Mouse (Mus musculus) gastrocnemius, postnatal 25 days (tissue): ENCODE data around the gene AU018091. TPM values are rescaled to one million over a fixed set of nuclear protein-coding genes. Genes with fewer than 3 reads are reported as not detected.
"Not testable (repeated sequence)": the region's sequence is repeated elsewhere in the genome, so short reads cannot be mapped to it uniquely, and the experiment has no call there.

Source experiments
- DNase-seq: peaks from one replicate; pipeline ENCODE4 v3.0.0; 2022
- long read RNA-seq, 2 experiments: library from polyadenylated mRNA; stranded (forward); transcript quantifications; one replicate each; pipeline ENCODE4 v2.0.0; 2021
- total RNA-seq, 2 experiments: library from RNA; stranded (reverse); gene quantifications; 1 replicate in 1 of 2; 2 replicates in 1 of 2; pipeline ENCODE4 v1.2.3; 2021

AU018091 gene
- total RNA-seq = not detected
- long read RNA-seq, experiment 1 = 0 reads
- long read RNA-seq, experiment 2 = 0 reads

- DNase-seq = no peak
These were observed at the start of gene AU018091 for GRCm38 (mm10) chr7:3168925-3169324. TSS of gene AU018091 (minus strand) at chr7:3169203.

DNA sequence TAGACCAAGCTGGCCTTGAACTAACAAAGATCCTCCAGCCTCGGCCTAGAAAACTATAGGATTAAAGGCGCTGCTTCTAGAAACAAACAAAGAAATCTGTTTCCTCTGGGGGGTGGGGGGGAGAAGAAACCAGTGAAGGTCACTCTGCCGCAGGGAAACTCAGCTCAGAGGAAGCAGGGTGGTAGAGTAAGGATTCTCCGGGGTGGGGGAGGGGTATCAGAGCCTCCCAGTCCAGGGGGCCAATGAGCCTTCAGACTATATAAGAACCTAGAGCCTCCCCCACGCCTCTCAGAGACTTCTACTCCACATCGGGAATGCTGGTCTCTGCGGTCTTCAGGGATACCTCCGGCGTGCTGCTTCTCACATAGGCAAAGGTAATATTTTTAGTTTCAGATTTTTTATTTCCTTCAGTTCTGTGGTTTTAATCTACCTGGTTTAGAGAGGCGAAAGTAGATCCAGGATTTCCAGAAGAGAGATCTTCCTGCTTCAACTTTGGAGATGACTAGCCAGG is 48.6 kb upstream of the AU018091 start:
- DNase-seq = no peak

DNA sequence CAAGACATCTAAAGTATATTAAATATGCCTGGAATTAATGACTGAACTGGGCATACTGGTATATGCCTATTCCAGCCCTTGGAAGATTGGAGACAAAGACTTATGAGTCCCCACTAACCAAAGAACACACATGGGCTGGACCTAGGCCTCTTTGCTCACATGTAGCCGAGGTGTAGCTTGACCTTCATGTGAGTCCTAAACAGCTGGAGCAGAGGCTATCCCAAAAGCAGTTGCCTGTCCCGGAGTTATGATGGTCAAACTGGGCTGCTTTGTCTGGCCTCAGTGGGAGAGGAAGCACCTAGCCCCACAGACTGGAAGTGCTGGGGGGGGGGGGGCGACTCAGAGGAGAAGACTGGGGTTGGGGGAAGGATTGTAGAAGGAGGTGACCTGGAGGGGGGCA is 47.3 kb upstream of the AU018091 start:
- no peak for DNase-seq

DNA sequence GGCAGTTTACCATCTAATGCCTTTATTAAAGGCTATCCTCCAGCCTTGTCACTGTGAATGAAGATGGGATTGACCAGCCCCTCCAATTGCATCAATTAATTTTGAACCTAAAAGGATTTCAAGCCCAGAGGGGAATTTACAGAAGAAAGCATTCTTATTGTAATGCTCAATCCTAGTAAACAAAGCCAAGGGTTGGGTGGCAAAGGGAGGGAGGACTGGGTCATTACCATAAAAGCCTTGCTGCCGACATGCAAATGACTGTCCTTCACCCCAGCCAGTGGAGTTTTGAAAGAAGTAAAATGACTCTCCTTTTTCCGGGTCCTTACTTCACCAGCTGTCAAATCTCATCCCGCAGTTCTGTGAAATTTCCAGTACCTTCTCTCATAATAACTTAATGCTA is 44.6 kb upstream of the AU018091 start:
- DNase-seq = no peak

DNA sequence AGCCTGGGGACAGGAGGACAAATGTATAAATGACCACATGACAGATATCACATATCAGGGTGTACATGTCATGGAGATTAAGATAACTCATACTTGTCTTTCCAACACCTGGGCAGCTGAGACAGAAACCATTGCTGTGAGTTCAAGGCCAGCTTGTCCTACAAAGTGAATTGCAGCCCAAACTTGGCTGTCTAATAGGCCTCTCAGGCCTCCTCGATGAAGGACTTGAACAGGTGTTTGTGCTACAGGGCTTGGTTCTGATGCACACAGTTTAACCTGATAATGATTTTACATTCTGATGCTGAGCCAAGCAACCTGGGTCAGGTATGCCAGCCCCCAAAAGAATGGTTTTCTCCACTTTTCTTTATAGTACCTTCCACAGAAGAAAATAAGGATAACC is 44.2 kb upstream of the AU018091 start:
- DNase-seq = no peak

GRCm38 (mm10) chr7:3212002-3212790 is 43.2 kb upstream of the AU018091 start:
- DNase-seq = no peak

DNA sequence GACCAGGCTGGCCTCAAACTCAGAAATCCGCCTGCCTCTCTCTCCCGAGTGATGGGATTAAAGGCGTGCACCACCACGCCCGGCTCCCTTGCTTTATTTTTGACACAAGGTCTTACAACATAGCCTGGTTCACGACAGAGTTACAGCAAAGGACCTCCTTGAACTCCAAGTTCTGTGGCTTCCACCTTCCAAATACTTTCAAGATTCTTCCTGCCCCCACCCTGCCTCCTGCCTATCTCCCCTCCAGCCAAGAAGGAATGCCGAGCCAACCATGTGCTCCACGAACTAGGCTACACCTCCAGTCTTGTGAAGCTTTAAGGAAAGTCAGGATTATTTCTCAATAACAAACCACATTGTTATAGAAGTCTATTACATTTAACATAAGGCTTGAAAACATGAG is 42.5 kb upstream of the AU018091 start:
- DNase-seq = no peak

GRCm38 (mm10) chr7:3210605-3211004 is 41.6 kb upstream of the AU018091 start:
- DNase-seq = no peak

GRCm38 (mm10) chr7:3206520-3206919 is 37.5 kb upstream of the AU018091 start:
- no peak for DNase-seq

- DNase-seq = no peak
These were observed 35.6 kb upstream of the AU018091 start for GRCm38 (mm10) chr7:3204628-3205027.

GRCm38 (mm10) chr7:3203890-3204289 is 34.9 kb upstream of the AU018091 start:
- no peak for DNase-seq

GRCm38 (mm10) chr7:3201134-3201705 is 32.2 kb upstream of the AU018091 start:
- DNase-seq = no peak

DNA sequence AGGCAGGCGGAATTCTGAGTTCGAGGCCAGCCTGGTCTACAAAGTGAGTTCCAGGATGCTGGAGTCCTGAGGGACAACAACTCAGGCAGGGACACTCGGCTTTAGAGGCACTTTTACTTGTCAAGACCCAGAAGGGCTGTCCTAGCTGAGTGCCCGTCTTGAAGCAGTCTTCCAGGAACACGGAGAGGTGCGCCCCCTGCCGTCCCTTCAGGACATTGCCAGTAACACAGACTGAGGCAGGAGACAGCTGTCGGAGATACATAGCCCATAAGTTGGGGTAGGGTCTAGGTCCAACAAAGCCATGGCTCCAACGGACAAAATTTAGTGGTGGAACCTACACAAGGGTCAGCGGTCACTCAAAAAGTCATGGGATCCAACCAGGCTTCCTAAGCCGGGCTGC is 29.9 kb upstream of the AU018091 start:
- no peak for DNase-seq

DNA sequence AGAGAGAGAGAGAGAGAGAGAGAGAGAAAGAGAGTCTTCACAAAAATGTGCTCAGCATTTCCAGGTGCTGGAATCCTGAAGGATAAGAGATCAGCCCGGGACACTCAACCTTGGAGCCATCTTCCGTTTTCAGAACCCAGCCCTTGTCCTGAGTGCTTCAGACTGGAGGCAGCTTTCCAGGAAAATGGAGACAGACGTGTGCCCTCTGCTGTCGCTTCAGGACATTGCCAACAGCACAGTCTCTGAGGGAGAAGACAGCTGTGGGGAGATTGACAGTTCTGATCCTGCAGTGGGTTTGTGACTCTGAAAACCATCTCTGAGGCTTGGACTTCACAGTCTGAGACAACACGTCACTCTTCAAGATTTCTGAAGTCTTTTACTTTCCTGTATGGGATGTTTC is 26.8 kb upstream of the AU018091 start:
- no peak for DNase-seq

DNA sequence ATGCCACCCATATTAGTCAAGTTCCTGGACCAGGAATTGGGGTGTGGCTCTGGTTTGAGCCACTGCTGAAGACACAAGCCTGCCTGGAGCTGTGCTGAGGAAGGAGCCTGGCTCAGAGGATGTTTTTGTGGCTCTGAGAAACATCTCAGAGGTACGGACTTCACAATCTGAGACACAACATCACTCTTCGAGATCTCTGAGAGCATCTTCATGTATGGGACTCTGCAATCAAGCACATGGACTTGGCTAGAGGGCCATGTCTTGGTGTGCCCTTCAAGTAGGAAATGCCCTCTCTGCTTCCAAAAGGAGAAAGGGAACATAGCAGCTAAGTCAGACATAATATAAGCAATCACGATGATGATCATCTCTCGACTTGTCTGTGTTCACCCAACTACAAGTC is 25.5 kb upstream of the AU018091 start:
- no peak for DNase-seq

DNA sequence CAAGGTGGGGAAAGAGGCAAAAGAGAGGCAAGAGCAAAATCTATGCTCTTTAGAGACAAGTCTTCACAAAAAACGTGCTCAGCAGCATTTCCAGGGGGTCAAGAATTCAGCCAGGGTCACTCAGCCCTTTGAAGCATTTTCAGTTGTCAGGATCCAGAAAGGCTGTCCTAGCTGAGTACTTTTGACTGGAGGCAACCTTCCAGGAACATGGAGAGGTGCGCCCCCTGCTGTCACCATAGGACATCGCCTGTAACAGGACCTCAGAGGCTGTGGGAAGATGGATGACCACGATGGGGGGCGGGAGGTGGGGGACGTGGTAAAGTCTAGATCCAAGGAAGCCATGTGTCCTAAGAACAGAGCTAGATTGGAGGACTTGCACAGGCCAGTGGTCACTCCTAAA is 24.9 kb upstream of the AU018091 start:
- no peak for DNase-seq

DNA sequence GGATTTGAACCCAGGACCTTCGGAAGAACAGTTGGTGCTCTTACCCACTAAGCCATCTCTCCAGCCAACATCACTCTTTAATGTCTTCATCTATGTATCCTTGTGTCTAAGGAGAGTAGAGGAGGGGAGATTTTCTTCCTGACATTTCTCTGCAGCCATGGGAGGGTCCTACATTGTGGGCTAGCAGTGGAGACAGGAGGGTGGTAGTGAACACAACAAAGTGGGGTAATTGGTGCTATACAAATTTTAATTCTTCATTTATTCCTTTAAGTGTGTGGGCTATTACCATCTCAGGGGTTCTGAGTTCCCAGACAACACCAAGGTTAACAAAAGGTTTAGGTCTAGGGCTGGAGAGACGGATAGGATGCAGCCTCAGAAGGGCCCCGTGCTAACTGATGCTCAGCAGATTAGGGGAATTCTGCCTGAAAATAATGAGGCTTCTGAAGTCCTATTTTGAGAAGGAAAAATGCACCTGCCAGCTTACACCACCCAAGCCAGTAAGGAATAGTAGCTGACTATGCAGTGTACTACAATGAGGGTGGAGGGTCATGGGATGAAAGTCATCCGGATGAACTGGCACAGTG is 24.1 kb upstream of the AU018091 start:
- no peak for DNase-seq

- no peak for DNase-seq
These were observed 23.0 kb upstream of the AU018091 start for GRCm38 (mm10) chr7:3191971-3192498.

DNA sequence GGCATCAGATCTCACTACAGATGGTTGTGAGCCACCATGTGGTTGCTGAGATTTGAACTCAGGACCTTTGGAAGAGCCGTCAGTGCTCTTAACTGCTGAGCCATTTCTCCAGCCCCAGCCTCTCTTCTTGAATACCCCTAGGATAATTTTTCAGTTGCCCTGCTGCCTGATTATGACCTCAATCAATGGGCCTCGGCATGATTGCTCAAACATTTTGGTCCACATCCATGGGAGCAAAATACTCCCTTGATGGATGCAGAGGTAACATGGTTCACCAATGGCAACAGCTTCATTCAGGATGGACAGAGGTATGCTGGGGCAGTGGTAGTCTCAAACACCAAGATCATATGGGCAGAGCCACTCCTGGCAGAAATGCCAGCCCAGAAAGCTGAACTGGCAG is 17.7 kb upstream of the AU018091 start:
- not testable (repeated sequence) for DNase-seq

DNA sequence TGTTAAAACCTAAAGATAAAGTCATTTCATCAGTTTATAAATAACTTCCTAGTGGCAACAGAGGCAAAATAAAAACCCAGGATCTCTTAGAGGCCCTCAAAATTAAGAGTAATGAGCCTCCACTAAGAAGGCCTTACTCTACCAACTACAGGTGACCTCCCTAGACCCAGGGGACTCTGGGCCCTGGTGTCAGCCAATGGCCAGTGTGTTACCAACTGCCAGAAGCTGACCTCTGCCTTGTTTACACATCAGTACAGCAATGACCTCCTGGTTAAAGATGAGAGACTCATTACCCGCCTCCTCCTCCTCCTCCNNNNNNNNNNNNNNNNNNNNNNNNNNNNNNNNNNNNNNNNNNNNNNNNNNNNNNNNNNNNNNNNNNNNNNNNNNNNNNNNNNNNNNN is 17.1 kb upstream of the AU018091 start:
- no peak for DNase-seq

DNA sequence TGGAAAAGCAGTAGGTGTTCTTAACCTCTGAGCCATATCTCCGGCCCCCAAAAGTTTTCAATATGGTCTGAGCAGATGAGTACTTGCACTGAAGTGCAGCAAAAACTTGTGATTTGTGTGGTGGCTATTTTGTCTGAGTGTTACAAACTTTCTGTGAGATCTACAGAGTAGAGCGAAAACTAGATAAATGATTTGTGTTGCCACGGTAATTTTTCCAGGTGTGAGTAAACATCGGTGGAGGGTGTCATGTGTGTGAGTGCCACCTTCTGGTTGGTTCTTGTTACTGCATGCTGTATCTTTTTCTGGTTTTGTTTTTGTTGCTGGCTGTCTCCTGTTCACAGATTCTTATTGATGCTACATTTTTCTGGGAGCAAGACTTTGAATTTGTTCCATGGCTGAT is 15.4 kb upstream of the AU018091 start:
- DNase-seq = no peak

- not testable (repeated sequence) for DNase-seq
These were observed 12.0 kb upstream of the AU018091 start for GRCm38 (mm10) chr7:3180958-3181357.

GRCm38 (mm10) chr7:3168296-3168695 is 707 bp downstream of the AU018091 start:
- DNase-seq = no peak
